Mouse (Mus musculus) midbrain, embryonic 10.5 days (tissue): ENCODE data around the gene Bmp10. TPM values are rescaled to one million over a fixed set of nuclear protein-coding genes. Genes with fewer than 3 reads are reported as not detected.

Experiments
- DNase-seq: peaks from one replicate; pipeline ENCODE4 v3.0.0-alpha.2; 2017; ENCODE audit warnings: low spot score
- H3K27ac ChIP-seq: fragments of 300-500 bp; sonication (generic); replicated peaks from 2 replicates; pipeline ENCODE4 v1.5.1; 2016; ENCODE audit warnings: mild to moderate bottlenecking
- H3K27me3 ChIP-seq: fragments of 300-500 bp; sonication (generic); 2 replicates; pipeline ENCODE4 v1.6.1; 2016; ENCODE audit warnings: low read depth, mild to moderate bottlenecking; ENCODE audit not compliant: poor library complexity, severe bottlenecking
- H3K36me3 ChIP-seq: fragments of 300-500 bp; sonication (generic); 2 replicates; pipeline ENCODE4 v1.6.1; 2016; ENCODE audit warnings: mild to moderate bottlenecking, moderate library complexity
- H3K4me1 ChIP-seq: fragments of 300-500 bp; sonication (generic); 2 replicates; pipeline ENCODE4 v1.6.1; 2016
- H3K4me3 ChIP-seq: fragments of 300-500 bp; sonication (generic); 2 replicates; pipeline ENCODE4 v1.5.1; 2016; ENCODE audit warnings: mild to moderate bottlenecking, moderate library complexity
- H3K9me3 ChIP-seq: fragments of 300-500 bp; sonication (generic); replicated peaks from 2 replicates; pipeline ENCODE4 v1.6.1; 2016; ENCODE audit warnings: mild to moderate bottlenecking
- WGBS: fragments of 180-500 bp; shearing (Covaris S2); methylation state at CpG from one replicate; pipeline ENCODE4 v1.1.7; 2016; 5-methylcytosine and 5-hydroxymethylcytosine counted together
- polyA plus RNA-seq: library from polyadenylated mRNA; unstranded; fragments of >200 nt; fragmentation: Nextera tagmentation; extraction: Ambion mirVana; gene quantifications from 2 replicates; pipeline ENCODE4 v1.2.1, GENCODE M21; 2016

The Bmp10 gene
- not detected in 2 replicates for polyA plus RNA-seq

DNA sequence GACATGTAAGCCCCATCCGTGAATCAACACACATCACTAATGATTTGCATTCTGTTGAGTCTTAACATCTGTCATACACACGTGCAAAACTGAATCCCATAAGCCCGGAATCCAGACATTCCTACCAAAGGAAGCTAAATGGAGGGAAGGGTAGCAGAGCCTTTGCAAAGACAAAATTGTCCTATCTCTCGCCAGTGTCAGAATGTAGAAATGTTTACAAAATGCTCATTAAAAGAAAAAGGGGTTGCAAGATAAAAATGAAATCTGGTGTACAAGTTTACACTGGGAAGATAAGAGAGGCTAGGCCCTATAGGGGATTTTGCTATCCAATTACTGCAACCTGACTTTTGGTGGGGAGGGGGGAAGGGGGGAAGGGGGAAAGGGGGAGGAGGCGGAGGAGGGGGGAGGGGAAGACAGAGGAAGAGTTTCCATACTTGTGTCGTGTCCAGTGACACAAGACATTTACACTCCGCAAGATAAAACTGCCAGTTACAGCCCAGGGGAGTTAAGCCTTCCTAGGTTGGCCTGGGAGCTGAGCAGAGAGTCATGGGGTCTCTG is at the start of gene Bmp10:
Gene Bmp10 (plus strand): TSS at position 508 of the 558 bp plus-strand sequence.
- WGBS = 81% methylated on average over 7 of the region's 7 CpGs
- Histone ChIP-seq H3K4me3 (no peak within 1 kb of the TSS), H3K36me3 (no peaks in the 10 kb centered on the region), H3K4me1 (peaks cover 5% of the 10 kb centered on the region; the same call in 1 of the 2 replicates), H3K27me3 (no peaks in the 10 kb centered on the region), H3K9me3 (no peaks in the 10 kb centered on the region), H3K27ac (no peak within 1 kb of the TSS)
- no peak for DNase-seq

DNA sequence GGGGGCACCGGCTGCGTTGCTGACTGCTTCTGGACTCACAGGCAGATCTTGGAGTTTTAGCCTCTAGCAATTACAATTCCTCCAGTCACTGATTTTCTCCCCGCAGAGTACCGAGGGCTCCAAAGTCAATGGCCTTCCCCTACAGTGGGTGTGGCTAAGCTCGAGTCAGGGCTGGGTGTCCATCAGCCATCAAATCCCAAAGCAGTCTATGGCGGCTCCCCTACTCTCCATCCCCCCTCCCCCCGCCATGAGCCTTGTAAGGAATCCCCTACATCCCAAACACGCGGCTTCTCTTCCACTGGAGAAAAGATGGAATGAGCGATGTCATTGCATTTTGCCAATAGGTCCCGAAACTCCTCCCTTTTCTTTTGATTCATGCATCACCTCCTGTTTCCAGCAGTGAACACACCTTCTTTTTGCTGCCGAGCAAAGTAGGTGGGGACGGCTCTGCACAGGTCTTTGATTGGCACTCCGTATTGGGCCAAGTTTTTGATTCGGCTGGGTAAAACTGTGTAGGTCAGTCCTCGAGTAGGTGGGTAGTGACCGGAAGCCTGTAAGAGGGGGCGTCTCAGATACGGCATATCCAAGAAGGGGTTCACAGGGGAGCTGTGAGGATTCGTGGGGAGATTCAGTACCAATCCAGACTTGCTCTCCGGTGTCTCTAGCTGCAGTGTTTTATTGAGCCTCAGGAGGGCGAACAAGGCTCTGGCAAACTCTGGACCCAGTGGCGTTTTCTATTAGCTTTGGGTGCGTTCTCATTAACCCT is 44.7 kb upstream of the Bmp10 start:
- DNase-seq = peak; percentile 24
- H3K9me3 ChIP-seq = no peaks in the 10 kb centered on the region
- H3K27ac ChIP-seq = no peak overlapping the region
- no peaks in the 10 kb centered on the region for H3K36me3 ChIP-seq
- H3K27me3 ChIP-seq = peaks cover 51% of the 10 kb centered on the region
- WGBS = 9% methylated on average over 24 of the region's 24 CpGs
- peak overlapping the region; percentile 51 for H3K4me3 ChIP-seq
- H3K4me1 ChIP-seq = peaks cover 27% of the 10 kb centered on the region

DNA sequence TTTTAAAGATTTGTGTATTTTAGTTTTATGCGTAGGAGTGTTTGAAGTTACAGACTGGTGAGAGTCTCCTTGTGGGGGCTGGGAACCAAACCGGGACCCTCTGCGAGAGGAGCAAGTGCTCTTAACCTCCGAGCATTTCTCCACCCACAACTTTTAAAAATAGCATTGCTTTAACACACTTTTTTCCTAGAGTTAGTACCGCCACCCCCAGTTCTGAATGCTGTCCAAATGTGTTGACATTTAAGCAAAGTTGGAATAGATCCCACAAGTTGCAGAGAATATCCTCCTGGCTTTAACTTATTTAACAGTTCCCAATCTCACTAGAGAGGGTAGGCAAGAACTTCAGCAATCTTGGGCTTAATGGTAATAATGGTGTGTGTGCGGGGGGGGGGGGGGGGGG is 44.0 kb upstream of the Bmp10 start:
- 59% methylated on average over 6 of the region's 6 CpGs for WGBS
- peaks cover 33% of the 10 kb centered on the region for H3K4me1 ChIP-seq
- no peak for DNase-seq
- peaks cover 51% of the 10 kb centered on the region for H3K27me3 ChIP-seq
- H3K9me3 ChIP-seq = no peaks in the 10 kb centered on the region
- peak overlapping the region; percentile 51; the same call in 1 of the 2 replicates for H3K4me3 ChIP-seq
- H3K36me3 ChIP-seq = no peaks in the 10 kb centered on the region
- H3K27ac ChIP-seq = no peak overlapping the region

GRCm38 (mm10) chr6:87386203-87386602 is 42.6 kb upstream of the Bmp10 start:
- Histone ChIP-seq H3K4me1 (peaks cover 39% of the 10 kb centered on the region), H3K9me3 (no peaks in the 10 kb centered on the region), H3K27ac (no peak overlapping the region), H3K4me3 (no peak overlapping the region), H3K36me3 (no peaks in the 10 kb centered on the region), H3K27me3 (peaks cover 51% of the 10 kb centered on the region)
- 23% methylated on average over 7 of the region's 7 CpGs for WGBS
- peak; percentile 67 for DNase-seq

DNA sequence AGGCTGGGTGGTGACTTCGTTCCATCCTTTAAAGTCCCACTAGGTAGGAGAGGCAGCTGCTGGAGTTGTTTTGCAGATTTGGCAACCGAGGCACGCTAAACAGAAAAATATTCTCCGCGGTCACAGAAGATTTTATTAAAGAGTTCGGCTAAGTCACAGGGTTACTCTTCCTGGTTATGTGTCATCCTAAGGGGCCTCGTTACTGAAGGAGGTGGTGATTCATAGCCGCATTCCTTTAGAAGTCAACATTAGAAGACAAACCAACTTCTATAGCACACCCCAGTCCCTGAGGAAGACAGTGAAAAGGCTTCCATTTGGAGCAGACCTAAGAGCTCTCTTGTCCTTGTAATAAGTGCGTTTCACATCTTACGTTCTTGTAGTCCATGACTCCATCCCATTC is 42.1 kb upstream of the Bmp10 start:
- H3K27me3 ChIP-seq = peaks cover 51% of the 10 kb centered on the region
- 88% methylated on average over 10 of the region's 10 CpGs for WGBS
- DNase-seq = no peak

GRCm38 (mm10) chr6:87388877-87389276 is 39.9 kb upstream of the Bmp10 start, which contains the start of gene Gkn3:
TSS of gene Gkn3 (minus strand) at chr6:87388935.
- peaks cover 33% of the 10 kb centered on the region for H3K27me3 ChIP-seq
- H3K27ac ChIP-seq = 0 out of 2 replicates have a peak within 1 kb of the TSS, but pooled peaks have one; percentile 46
- 67% methylated on average over 7 of the region's 7 CpGs for WGBS
- H3K4me3 ChIP-seq = no peak within 1 kb of the TSS
- no peaks in the 10 kb centered on the region for H3K9me3 ChIP-seq
- no peaks in the 10 kb centered on the region for H3K36me3 ChIP-seq
- DNase-seq = no peak
- H3K4me1 ChIP-seq = peaks cover 38% of the 10 kb centered on the region

More for the DNA sequence above, 42.1 kb upstream of the Bmp10 start:
- Histone ChIP-seq H3K4me3 (no peak overlapping the region), H3K27ac (no peak overlapping the region), H3K4me1 (peaks cover 39% of the 10 kb centered on the region), H3K36me3 (no peaks in the 10 kb centered on the region), H3K9me3 (no peaks in the 10 kb centered on the region)

DNA sequence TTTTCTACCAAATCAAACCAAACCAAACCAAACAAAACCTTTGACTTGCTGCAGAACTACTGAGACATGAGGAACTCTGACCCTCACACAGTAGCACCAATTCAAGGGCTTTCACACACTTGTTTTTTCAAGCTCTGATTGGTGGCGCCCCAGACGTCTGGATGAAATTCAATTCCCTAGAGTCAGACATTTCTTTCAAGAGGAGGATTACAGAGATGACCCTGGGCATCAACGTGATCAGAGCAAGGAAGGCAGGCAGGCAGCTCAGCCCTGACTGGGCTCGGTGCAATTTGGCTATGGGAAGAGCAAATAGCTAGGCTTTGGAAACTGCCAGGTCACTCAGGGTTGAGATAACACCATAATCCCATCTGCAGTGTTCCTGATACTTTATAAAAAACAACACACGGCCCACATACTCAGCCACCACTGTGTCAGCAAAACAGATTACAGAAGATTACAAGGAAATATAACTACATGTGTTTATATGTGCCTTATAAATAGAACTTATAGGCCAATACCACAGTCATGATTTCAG is 39.3 kb upstream of the Bmp10 start:
- Histone ChIP-seq H3K27ac (0 out of 2 replicates have a peak overlapping the region, but pooled peaks have one; percentile 46), H3K4me3 (no peak overlapping the region), H3K27me3 (peaks cover 28% of the 10 kb centered on the region), H3K9me3 (no peaks in the 10 kb centered on the region), H3K4me1 (peaks cover 33% of the 10 kb centered on the region), H3K36me3 (no peaks in the 10 kb centered on the region)
- 26% methylated on average over 5 of the region's 5 CpGs for WGBS
- DNase-seq = no peak

- Histone ChIP-seq H3K27ac (no peak overlapping the region), H3K9me3 (no peaks in the 10 kb centered on the region), H3K27me3 (no peaks in the 10 kb centered on the region), H3K36me3 (no peaks in the 10 kb centered on the region), H3K4me3 (no peak overlapping the region), H3K4me1 (peaks cover 19% of the 10 kb centered on the region)
- WGBS = 79% methylated on average over 8 of the region's 8 CpGs
- DNase-seq = no peak
Observed at GRCm38 (mm10) chr6:87393466-87394205, 35.2 kb upstream of the Bmp10 start.

DNA sequence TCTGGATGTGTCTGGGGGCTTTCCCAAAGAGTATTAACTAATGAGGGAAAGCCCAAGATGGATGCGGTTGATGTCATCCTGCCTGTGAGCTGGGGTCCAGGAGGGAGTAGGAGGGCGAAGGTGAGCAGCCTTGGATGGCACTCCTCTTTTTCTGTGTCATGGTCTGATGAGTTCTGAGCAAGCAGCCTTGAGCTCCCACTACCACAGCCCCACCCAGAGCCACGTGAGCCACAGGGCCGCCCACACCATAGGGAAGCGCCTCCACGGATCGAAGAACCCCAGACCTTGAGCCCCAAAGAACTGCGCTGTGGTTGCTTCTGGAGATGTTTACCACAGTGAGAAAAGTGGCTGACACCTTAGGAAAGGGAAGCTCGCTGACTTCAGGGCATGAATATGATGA is 34.0 kb upstream of the Bmp10 start:
- Histone ChIP-seq H3K36me3 (no peaks in the 10 kb centered on the region), H3K4me1 (peaks cover 14% of the 10 kb centered on the region), H3K27ac (no peak overlapping the region), H3K4me3 (no peak overlapping the region), H3K9me3 (no peaks in the 10 kb centered on the region), H3K27me3 (no peaks in the 10 kb centered on the region)
- 84% methylated on average over 9 of the region's 9 CpGs for WGBS
- DNase-seq = no peak

DNA sequence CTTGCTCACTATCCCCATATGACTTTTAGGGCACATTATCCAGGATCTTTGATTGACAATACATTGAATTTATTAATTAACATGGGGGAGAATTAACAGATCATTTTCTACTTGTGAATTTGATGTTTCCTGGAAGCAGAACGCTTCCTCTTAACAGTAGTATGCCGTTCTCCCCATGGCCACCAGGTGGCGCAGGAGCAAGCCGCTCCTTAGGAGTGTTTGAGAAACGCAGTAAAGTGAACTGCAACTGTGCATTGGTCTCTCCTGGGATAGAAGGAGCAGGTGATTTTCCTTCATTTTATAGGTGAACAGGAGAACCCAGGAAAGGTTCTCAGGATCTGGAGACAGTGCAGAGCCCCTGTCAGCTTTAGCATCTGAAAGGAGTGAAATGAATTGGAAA is 29.7 kb upstream of the Bmp10 start:
- H3K9me3 ChIP-seq = no peaks in the 10 kb centered on the region
- no peaks in the 10 kb centered on the region for H3K27me3 ChIP-seq
- no peak overlapping the region for H3K27ac ChIP-seq
- WGBS = 3% methylated on average over 5 of the region's 5 CpGs
- DNase-seq = peak; percentile 73
- no peak overlapping the region for H3K4me3 ChIP-seq
- H3K4me1 ChIP-seq = peaks cover 13% of the 10 kb centered on the region
- H3K36me3 ChIP-seq = no peaks in the 10 kb centered on the region

DNA sequence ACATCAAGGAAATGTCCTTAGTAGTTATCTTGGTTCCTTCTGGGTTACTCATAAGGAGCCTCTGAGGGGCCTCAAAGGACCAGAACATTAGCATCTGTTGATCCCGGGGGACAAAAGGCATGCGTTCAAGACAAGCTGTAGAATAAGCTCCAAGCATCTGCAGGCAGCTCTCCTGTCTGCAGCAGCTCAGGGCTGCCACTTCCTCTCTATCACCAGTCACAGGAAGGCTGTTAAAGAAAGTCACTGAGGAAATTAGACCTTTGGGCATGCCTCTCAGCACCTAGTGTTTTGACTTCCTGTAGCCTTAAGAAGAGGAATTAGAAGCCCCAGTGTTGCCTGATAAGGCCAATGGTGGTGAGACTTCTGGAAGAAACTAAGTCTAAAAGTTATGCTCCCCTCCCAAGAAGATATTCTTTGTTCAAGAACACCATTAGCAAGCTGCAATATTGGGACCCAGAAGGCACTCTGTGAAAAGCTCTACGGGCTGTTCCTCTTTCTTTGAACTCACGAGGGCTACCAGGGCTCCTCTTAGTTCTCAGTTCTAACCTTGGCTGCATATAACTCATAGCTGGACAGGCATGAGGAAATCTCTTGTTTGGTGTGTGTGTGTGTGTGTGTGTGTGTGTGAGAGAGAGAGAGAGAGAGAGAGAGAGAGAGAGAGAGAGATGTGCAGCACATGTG is 28.8 kb upstream of the Bmp10 start:
- 68% methylated on average over 4 of the region's 4 CpGs for WGBS
- peaks cover 10% of the 10 kb centered on the region for H3K4me1 ChIP-seq
- DNase-seq = no peak

DNA sequence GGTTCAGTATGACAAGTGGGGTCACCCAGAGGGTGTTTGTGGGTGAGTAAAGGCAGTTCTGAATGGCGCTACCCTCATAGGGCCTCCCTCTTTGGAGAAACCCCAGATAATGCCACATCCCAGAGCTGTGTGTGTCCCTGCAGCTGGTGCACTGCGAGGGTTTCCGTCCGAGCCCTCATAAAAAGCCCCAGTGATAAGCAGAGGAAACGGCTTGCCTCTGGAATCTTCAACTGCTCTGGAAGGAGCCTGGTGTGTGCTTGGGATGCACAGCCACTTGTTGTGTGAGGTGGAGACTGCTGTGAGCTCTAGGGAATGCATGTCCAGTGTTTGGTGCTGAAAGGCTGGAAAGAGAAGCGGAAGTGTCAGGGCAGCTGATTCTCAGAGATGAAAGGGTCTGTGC is 27.3 kb upstream of the Bmp10 start:
- Histone ChIP-seq H3K27ac (no peak overlapping the region), H3K9me3 (no peaks in the 10 kb centered on the region), H3K36me3 (no peaks in the 10 kb centered on the region), H3K27me3 (no peaks in the 10 kb centered on the region), H3K4me1 (peaks cover 9% of the 10 kb centered on the region), H3K4me3 (no peak overlapping the region)
- 85% methylated on average over 6 of the region's 6 CpGs for WGBS
- DNase-seq = no peak

More for the DNA sequence above, 28.8 kb upstream of the Bmp10 start:
- H3K4me3 ChIP-seq = no peak overlapping the region
- no peaks in the 10 kb centered on the region for H3K27me3 ChIP-seq
- H3K36me3 ChIP-seq = no peaks in the 10 kb centered on the region
- no peak overlapping the region for H3K27ac ChIP-seq
- H3K9me3 ChIP-seq = no peaks in the 10 kb centered on the region
